Mouse (Mus musculus): ENCODE results near the gene Neu3. TPM values are rescaled to one million over a fixed set of nuclear protein-coding genes. Genes with fewer than 3 reads are reported as not detected.

Neu3 gene
- total and polyA plus RNA-seq, 3 experiments, result 8.5 to 11.5 (median 11.0) TPM

- Histone ChIP-seq H3K4me1 (ENCODE audit: control insufficient read depth in 1 of 2, insufficient read depth in 2 of 2) (peaks cover 0 to 11% of the 10 kb centered on the region in 2 experiments; a peak in 2 of 4 replicates), H3K36me3 (replicated peaks in 1 of 2; ENCODE audit: control insufficient read depth in 1 of 2, insufficient read depth in 1 of 2, low read length in 1 of 2) (peaks cover 49 to 66% of the 10 kb centered on the region in 2 experiments), H3K27me3 (replicated peaks) (no peaks in the 10 kb centered on the region), H3K9ac (ENCODE audit: insufficient read depth, low read depth) (no peak overlapping the region), H3K27ac (ENCODE audit: insufficient read depth, low read depth) (no peak overlapping the region), H3K79me2 (replicated peaks; ENCODE audit: control insufficient read depth, extremely low read depth, insufficient read depth, poor library complexity, severe bottlenecking) (peaks cover 4% of the 10 kb centered on the region; the same call in 1 of the 2 replicates), H3K4me2 (ENCODE audit: insufficient read depth, low read depth, poor library complexity, severe bottlenecking) (no peak overlapping the region), H3K9me3 (replicated peaks; ENCODE audit: low read length) (no peaks in the 10 kb centered on the region), H3K4me3 (replicated peaks in 1 of 3; ENCODE audit: low read depth in 2 of 3, low read length in 2 of 3, poor library complexity in 1 of 3) (no peak overlapping the region)
- TF ChIP-seq MYC (IDR thresholded peaks at IDR 0.05; ENCODE audit: low read depth, low read length) (no peak), NRF1 (IDR thresholded peaks at IDR 0.05; ENCODE audit: low read depth, low read length) (no peak), IRF4 (IDR thresholded peaks at IDR 0.05; ENCODE audit: low read depth, low read length) (no peak), RAD21 (IDR thresholded peaks at IDR 0.05; ENCODE audit: low read depth, low read length) (peak; percentile 67), EP300 (IDR thresholded peaks at IDR 0.05; ENCODE audit: low read length) (no peak), TCF12 (IDR thresholded peaks at IDR 0.05; ENCODE audit: low read depth, low read length) (no peak), NELFE (IDR thresholded peaks at IDR 0.05; ENCODE audit: low read depth, low read length) (no peak), ZNF384 (IDR thresholded peaks at IDR 0.05; ENCODE audit: low read depth, low read length) (no peak), GABPA (IDR thresholded peaks at IDR 0.05; ENCODE audit: insufficient replicate concordance, low read depth, low read length) (no peak), ELF1 (IDR thresholded peaks at IDR 0.05; ENCODE audit: low read depth, low read length) (no peak), ZC3H11A (IDR thresholded peaks at IDR 0.05; ENCODE audit: low read depth, low read length) (no peak; the same call in 1 of the 2 replicates), BHLHE40 (IDR thresholded peaks at IDR 0.05; ENCODE audit: low read depth, low read length) (no peak), MEF2A (IDR thresholded peaks at IDR 0.05; ENCODE audit: borderline replicate concordance, low read depth, low read length) (0 out of 2 replicates have a peak, but pooled peaks have one; percentile 18), CTCF (conservative IDR thresholded peaks at IDR 0.05 in 1 of 2, IDR thresholded peaks at IDR 0.05 in 1 of 2; ENCODE audit: low read depth in 2 of 2, low read length in 2 of 2) (peak; percentile 23 to 79; a peak in 3 of 4 replicates), MAZ (IDR thresholded peaks at IDR 0.05; ENCODE audit: low read depth, low read length) (no peak), ETS1 (conservative IDR thresholded peaks at IDR 0.05; ENCODE audit: low read depth, low read length) (no peak), MAX (IDR thresholded peaks at IDR 0.05; ENCODE audit: low read length) (no peak), PAX5 (IDR thresholded peaks at IDR 0.05; ENCODE audit: low read length) (no peak), MAFK (IDR thresholded peaks at IDR 0.05; ENCODE audit: insufficient replicate concordance, low read length) (no peak), ZMIZ1 (IDR thresholded peaks at IDR 0.05; ENCODE audit: low read depth, low read length) (no peak), RCOR1 (conservative IDR thresholded peaks at IDR 0.05; ENCODE audit: low read depth, low read length) (no peak), SMC3 (IDR thresholded peaks at IDR 0.05; ENCODE audit: low read depth, low read length) (peak; percentile 90), JUN (IDR thresholded peaks at IDR 0.05; ENCODE audit: insufficient read depth, low read depth, low read length) (no peak), KAT2A (IDR thresholded peaks at IDR 0.05; ENCODE audit: insufficient replicate concordance, low read length) (no peak), USF1 (IDR thresholded peaks at IDR 0.05; ENCODE audit: low read depth, low read length) (no peak), POLR2AphosphoS2 (IDR thresholded peaks at IDR 0.05; ENCODE audit: low read depth, low read length) (no peak)
- in situ Hi-C loops (cut with MboI; ENCODE audit: low pct_ligation_motif_present, low pct_unique_long_range_greater_than_20kb, low sequenced_read_pairs), result loop anchor here (5.0 kb wide), 1 partner anchor 59 kb away; no protein-coding TSS in a partner anchor
- peak; percentile 50 for DNase-seq (ENCODE audit: extremely low read depth)
- dilution Hi-C loops (cut with MboI; ENCODE audit: extremely low pct_ligation_motif_present, extremely low pct_unique_long_range_greater_than_20kb, low sequenced_read_pairs), result no loop called here
Observed at GRCm38 (mm10) chr7:99813394-99813793, 14.8 kb downstream of the Neu3 start.

Data from CH12.LX (cell line).